Mouse (Mus musculus) embryo, embryonic 10 days (tissue): ENCODE data around the gene Cyct.

Experiments
- DNase-seq: peaks from one replicate; pipeline ENCODE4 v3.0.0-alpha.2; 2015; ENCODE audit warnings: low spot score

Gene Cyct

DNA sequence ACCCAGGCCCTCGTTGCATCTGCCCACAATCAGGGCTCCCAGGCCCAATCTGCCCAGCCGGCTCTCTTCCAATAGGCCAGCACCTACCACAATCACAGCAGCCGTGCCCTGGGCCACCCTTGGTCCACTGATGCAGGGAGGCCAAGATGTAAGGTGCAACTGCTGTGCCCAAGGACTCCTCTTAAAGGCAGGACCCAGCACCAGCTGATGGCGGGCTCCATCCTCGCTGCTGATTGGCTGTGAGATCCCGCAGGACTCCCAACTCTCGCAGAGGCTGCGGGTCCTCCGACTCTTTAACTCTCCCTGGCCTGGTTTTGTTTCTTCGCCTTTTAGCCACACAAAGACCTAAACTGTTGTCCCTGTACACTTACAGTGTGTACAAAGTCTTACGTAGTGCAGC lies at the start of gene Cyct:
TSS of gene Cyct (minus strand) at position 225 of the 400 bp plus-strand sequence.
- DNase-seq, result no peak

DNA sequence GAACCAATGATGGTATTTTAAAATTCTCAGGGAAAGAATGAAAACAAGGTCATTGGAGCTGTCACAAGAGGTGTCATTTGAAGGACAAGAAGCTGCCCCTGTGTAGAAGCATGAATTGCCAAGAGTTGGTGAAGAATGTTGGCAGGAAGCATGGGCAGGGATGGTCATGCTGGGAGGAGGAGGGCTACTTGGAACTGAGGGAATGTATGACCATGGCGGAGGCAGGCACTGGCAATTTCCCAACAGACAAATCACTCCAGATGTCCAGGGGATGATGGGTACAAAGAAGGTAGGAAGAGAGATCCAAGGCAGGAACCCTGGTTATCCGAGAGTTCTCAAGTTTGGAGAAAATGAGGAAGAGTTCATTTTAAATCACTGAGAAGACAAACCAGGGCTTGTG lies 49.7 kb upstream of the Cyct start:
- DNase-seq, result no peak

DNA sequence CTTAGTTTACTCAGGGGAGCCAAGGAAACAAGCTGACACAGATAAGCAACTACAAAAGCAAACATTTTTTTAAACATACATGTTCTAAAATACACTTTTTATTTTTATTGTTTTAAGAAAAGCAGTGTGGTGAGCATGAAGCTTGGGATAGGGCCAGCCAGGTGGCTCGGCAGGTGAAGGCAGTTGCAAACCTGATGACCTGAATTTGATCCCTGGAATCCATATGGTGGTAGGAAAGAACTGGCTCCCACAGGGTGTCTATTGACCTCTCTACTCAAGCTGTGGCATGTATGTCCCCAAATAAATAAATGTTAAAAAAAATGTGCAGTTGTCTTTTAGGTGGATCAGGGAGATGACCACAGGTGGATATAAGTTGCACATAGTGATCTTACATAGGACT lies 49.3 kb upstream of the Cyct start:
- DNase-seq, result no peak

DNA sequence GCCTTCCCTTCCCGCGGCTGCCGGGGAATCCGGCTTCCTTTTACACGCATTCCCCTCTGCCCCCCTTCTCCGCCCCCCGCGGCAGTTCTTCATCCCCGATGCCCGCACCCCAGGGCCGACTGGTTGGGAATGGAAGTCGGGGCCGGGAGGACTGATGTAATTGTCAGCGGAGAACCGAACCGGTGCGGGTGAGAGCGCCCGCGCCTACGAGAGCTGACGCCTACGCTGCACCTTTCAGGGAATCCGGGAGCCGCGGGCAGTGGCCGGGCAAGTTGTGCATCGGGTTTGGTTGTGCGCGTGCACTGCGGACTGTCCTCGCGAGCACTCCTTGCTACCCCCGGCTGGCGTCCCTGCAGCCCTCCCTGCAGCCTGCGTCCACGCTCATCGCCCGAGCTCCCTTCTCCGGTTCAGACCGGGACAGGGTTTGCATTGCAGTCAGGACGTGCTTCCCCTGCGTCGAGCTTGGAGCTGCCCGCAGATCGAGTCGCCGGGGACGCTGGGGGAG lies 46.7 kb upstream of the Cyct start:
- peak; percentile 81 for DNase-seq

DNA sequence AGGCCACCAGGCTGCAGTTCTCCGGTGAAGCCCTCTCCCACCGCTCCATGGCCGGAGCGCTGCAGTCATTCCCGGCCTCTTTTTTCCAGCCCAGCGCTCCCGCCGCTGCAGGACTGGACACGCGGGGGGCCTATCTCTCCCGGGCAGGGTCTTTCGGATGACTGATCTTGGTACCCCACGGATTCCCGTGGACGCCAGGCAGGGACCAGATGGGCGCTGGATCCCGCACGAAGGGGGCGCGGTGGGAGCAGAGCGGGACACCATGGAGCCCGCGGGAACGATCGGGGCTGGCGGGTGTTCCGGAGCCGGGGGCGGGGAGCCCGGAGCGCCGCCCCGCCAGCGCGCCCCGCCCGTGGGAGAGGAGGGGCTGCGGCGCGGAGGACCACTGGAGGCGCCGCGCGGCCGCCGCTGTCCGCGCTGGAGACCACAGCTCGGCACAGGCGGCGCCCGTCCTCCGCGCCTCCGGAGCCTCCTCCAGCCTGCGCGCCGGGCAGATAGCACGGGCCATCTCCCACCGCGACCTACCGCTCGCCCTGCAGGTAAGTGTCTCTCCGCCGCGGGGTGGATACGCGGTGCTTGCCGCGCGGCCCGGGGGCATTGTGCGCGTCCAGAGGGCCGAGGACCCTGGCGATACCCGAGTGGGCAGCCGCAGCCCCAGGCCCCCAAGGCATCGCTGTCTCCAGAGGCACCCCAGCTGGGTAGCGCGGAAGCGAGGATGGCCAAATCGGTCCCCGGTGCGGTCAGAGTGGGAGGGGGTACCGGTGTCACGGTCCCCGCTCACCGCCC lies 46.1 kb upstream of the Cyct start, which contains the start of gene Osbpl6:
TSS of gene Osbpl6 (plus strand) at position 358 of the 786 bp plus-strand sequence.
- DNase-seq, result peak; percentile 78

DNA sequence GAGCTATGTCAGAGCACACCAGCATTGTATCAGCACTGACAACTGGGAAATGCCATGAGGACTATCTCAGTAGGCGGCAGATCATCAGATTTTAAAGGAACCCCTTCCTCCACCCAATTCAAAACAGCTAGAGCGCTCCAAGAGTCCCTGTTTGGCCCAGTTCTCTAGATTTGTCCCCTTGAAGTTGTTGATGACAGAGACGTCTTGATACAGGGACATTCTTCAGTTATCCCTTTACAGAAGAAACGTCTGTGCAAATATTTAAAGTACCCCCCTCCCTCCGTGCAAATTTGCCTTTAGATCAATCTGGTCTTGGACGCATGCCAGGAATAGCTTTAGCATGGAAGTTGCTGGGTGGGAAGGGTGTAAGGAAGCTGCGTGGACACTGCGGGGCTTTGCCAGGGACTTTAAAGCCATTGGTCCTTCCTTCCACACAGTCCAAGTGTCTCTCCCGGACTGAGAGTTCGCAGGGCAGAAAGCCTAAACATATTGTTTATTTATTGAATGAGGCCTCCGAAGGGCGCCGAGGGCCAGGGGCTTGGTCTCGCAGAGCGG lies 45.4 kb upstream of the Cyct start:
- DNase-seq, result no peak

DNA sequence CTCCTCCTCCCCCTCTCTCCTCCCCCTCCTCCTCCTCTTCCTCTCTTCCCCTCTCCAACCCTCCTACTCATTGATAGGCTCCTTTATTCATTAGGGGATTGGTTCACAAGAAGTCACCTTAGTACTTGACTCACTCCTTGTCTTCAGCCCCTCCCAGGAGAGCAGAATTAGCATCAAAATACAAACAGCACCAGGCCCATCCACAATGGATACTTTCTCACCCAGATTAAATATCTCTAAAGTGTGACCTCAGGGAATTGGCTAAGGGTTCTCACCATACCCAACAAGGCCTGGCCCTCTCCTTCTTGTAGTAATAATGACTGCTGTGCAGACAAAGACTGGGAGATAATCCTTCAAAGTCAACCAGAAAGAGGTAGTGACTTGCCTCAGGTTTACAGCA lies 39.9 kb upstream of the Cyct start:
- no peak for DNase-seq

DNA sequence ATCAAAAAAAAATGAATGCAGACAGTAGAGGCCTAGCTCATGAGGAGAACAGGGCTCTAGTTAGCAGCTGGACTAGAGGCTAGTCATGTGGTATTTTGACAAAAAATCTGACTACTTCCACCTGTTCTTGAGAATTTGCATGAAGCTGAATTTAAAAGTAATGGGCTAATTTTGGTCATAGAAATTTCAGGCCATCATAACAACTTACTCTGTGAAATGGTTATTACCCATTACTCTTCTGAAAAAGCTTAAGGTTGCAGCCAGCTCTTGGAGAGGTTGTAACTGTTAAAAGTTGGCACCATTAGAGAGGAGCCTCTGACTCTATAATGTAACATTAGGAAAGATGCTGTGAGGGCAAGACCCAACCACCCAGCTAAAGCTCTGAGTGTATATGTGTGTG lies 26.3 kb upstream of the Cyct start:
- no peak for DNase-seq

DNA sequence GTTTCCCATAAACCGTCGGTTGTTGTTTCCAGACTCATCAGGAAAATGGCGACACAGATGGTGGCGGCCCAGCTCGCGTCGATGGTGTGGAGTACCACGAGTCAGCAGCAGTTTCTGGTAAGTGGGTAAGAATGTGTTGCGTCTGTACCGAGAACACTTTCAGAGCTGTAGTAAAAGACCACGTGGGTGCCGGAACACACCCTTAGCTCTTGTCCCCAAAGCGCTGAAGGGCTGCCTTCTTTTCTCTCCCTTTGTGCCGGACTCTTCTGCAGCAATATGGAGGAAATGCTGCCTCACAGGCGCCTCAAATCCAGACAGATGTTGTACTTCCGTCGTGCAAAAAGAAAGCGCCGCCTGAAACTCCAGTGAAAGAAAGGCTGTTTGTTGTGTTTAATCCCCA lies 18.4 kb upstream of the Cyct start:
- DNase-seq, result no peak

DNA sequence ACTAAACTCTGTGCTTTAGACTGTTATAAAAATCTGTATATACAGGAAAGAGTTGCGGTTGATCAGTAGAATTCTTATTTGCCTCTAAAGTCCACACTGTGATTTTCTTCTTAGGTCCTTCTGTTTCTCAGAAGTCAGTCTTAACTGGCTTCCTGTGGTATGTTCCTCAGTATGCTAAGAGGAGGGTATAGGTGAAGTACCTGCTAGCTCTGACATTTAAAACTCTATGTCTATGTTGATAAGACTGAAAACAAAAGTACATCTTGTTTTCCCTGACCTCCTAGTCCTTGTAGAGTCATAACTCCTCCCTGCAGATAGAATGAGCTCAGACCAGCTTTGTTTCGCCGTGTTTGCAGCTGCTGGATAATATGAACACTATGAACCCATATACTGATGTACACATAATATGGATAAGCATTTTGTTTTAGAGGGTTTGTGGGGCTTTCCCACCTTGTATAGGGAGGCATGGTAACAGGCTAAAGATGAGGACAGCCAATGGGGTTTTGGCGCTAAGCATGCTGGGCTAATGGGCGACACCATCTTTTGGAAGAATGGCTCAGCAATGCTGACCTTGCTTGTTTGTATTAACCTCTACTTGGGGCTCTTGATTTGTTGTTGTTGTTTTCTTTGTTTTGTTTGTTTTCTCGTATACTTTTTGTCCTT lies 14.4 kb upstream of the Cyct start:
- no peak for DNase-seq

DNA sequence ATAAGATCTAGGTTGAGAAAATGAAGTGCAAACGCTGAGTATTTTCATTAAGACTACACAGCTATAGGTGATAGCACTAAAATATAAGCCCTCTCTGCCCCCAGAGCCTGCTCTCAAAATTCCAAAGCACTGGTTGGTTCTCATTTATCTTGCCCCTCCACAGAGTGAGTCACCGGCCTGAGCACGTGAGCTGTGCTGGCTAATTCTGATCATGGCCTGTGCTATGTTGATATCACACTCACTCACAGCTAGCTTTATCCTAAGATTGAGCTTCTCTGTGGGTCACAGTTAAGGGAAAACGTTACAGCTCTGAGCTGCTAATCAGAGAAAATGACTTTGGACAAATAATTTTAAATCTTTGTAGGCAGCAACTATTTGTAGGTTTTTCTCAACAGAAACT lies 12.0 kb upstream of the Cyct start:
- no peak for DNase-seq

DNA sequence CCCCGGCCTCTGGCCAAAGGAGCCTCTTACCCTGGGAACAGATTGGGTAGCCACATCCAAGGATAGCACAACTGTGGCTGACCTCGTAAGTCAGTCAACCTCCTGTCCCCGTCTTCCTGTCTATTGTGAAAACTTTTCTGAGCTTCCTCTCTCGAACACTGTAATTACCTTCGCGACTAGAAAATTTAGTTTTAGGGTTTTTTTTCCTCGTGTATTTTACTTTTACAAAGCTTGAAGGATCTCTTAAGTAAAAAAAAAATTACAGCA lies 10.3 kb upstream of the Cyct start:
- no peak for DNase-seq

DNA sequence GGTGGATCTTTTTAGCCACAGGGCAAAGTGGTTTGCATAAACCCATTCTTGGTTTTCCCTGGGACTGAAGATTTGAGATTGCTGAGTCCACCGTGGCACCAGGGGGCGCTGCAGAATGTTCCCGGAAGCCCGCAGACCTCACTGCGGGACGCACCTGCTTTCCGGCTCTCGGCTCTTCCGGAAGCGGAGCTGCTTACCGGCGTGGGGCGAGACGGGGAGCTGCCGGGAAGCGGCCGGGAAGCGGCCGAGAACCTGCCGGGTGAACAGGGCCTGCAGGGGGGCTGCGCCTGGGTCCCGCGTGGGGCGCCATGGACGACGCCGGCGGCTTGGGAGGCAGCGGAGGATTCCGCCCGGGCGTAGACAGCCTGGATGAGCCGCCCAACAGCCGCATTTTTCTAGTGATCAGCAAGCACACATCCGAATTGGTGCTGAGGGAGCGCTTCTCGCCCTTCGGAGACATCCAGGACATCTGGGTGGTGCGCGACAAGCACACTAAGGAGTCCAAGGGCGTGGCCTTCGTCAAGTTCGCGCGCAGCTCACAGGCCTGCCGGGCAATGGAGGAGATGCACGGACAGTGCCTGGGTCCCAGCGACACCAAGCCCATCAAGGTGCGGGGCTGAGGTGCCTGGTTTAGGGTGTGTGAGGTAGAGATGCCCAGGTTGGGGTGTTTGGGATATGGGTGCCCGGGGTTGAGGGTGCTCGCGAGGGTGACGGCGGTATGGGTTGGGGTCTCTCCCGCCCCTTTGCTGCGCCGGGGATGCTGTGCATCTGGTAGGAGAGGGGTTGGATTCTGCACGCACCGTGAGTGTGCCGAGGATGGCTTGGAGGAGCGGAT lies 9.8 kb upstream of the Cyct start, which contains the start of gene Rbm45:
TSS of gene Rbm45 (plus strand) at position 164 of the 835 bp plus-strand sequence.
- peak; percentile 94 for DNase-seq

DNA sequence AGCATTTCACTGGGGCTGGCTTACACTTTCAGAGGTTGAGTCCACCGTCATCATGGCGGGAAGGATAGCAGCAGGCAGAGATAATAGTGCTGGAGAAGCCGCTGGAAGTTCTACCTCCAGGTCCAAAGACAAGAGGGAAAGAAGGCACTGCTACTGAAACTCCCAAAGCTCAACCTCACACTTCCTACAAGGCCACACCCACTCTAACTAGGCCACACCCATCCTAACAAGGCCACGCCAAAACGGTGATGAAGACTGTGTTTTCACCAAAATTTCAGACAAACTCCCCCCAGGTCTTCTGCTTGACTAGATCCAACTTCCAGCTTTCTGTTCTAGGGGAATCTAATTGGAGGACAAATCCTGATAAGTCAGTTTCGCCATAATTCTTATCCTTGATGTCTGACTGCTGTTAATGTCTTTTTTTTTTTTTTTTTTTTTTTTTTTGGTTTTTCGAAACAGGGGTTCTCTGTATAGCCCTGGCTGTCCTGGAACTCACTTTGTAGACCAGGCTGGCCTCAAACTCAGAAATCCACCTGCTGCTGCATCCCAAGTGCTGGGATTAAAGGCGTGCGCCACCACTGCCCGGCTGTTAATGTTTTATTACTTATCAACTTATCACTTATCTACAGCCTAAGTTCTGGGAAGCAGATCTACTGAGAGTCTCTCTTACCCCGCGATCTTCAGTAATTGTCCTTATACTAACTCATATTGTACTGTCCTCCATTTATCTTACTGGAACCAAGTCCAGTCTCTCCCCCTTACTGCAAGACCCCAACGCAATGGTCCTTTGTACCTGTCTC lies 8.8 kb upstream of the Cyct start:
- DNase-seq, result no peak

DNA sequence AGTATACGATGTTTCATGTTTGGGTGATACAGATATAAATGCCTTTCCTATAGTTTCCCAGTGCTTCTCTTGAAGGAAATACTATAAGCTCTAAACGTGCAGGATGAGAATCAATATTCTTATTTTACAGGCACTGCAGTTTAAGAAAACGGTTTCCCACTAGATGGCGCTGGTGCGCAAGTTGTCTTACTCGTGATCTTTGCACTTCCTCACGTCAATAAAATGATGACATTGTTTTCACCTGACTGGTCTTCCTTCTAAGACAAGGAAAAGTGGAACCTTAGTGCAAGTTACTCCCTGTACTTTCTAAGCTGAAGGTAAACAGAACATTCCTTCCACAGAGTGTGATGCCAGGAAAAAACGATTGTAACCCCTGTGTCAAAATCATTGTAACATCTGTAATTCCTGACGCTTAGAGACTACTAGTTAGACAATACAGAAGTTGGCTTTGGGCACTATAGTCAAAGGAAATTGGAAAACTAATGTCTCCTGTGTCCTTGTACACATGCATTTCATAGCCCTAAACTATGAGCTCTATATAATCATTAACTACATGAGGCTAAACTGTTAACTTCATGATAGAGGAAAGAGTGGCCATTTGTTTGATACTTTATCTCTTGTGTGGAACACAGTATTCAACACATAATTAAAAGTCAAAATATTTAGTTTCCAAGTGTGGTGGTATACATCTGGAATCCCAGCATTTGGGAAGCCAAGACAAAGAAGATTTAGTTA lies 7.1 kb upstream of the Cyct start:
- DNase-seq, result peak; percentile 93

DNA sequence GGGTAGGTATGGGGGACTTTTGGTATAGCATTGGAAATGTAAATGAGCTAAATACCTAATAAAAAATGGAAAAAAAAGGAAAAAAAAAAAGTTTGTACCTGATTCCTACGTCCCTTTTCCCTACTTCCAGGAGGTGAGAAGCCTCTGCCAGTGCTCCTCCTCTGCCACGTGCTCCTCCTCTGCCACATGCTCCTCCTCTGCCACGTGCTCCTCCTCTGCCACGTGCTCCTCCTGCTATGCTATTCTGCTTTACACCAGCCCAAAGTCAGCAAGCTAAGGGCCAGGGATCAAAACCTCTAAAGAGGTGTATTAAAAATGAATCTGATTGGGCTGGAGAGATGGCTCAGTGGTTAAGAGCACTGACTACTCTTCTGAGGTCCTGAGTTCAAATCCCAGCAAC lies 5.6 kb upstream of the Cyct start:
- no peak for DNase-seq

DNA sequence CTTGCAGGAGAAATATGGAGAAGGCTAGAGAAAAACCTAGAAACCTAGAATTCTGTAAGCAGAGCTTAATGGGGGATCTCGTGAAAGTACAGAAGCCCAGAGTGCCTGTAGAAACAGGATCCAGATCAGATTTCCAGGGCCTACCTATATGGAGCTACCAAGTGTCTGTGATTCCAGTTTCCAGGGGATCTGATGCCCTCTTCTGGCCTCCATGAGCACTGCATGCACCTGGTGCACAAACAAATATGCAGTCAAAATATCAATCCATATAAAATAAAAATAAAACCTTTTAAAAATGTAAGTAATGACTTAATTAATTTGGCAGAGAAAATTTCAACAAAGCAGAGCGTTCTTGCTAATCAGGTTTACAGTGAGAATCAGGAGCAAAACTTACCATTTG lies 1.9 kb upstream of the Cyct start:
- DNase-seq, result peak; percentile 48

DNA sequence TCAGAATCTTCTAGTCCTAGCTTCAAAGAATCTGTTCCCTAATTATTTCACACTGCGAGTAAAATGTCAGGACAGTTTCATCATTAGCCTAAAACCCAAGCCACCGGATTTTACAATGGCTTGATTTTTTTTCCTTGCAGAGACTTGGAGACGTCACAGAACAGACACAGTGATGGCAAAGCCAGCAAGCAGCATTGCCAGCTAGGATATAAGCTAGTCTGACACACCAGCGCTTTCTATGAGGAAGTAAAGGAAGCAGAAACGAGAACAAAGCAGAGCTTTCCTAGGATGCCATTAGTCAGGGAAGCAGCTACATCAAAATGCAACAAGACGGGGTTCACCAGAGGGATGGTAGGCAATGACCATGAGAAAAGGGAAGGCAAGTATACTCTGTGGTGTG lies 12.4 kb downstream of the Cyct start:
- DNase-seq, result no peak

DNA sequence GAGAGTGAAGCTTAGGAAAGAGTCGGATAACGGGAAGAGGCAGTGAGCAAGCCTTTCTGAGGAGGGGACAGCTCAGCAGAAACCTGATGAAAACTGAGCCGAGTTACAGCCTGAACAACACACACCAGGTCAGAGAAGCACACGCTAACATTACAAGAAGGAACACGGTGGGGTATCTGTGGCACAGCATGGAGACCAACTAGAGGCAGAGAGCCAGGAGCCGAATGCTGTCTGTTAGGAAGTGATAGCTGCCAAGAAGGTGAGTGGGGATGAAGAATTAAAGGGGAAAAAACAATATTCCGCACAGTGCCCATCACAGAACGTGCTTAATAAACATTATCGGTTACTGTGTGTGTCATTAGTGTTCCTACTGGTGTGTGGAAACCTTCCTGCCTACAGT lies 18.1 kb downstream of the Cyct start:
- no peak for DNase-seq

DNA sequence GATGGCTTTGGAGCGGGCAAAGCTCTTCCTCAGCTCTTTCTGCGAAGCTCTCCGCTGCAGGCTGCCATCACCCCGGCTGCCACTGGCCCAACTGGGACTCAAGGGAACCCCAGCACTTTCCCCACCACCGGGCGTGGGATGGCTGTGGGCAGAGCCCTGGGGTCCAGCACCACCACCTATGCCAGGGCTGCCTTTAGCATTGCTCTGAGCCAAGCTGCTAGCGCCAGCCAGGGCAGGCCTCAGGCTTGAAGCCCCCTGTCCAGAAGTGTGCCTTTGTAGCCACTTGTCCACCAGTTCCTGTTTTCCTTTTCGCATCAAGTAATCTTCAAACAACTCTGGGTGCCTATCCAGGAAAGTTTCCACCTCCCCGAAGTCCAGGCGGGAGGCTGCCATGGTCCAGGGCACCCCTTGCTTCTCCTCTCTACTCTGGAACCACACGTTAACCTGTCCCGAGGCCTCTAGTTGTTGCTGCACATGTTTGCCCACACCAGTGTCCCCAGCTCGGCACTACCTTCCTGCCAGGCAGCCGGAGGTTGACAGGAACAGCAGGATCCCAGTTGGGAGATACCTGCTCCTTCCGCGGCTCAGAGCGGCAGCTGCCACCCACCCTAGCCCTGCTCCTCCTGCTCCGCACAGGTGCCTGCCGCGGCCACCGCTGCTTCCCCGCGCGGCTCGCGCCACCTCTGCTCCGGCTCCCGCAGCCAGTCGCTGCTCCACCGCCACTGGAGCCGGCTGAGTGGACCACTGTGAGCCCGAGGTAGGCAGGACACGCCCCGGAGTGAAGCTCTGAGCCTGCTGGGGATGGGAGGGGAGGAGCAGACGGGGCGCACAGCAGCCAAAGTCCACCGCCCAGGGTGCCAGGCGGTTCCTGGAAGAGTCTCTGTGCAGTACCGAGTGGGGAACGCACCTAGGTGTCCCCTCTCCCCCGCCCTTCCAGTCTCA lies 21.8 kb downstream of the Cyct start, which contains the start of gene Pde11a:
TSS of gene Pde11a (minus strand) at position 560 of the 942 bp plus-strand sequence.
- DNase-seq, result peak; percentile 53
